Mouse (Mus musculus): ENCODE data around the gene Usp3. TPM values are rescaled to one million over a fixed set of nuclear protein-coding genes. Genes with fewer than 3 reads are reported as not detected.
A peak's percentile ranks its signal among the peaks of the same experiment; 100 is the strongest.

The Usp3 gene
- polyA plus RNA-seq, 1 experiment = 15.2 TPM

DNA sequence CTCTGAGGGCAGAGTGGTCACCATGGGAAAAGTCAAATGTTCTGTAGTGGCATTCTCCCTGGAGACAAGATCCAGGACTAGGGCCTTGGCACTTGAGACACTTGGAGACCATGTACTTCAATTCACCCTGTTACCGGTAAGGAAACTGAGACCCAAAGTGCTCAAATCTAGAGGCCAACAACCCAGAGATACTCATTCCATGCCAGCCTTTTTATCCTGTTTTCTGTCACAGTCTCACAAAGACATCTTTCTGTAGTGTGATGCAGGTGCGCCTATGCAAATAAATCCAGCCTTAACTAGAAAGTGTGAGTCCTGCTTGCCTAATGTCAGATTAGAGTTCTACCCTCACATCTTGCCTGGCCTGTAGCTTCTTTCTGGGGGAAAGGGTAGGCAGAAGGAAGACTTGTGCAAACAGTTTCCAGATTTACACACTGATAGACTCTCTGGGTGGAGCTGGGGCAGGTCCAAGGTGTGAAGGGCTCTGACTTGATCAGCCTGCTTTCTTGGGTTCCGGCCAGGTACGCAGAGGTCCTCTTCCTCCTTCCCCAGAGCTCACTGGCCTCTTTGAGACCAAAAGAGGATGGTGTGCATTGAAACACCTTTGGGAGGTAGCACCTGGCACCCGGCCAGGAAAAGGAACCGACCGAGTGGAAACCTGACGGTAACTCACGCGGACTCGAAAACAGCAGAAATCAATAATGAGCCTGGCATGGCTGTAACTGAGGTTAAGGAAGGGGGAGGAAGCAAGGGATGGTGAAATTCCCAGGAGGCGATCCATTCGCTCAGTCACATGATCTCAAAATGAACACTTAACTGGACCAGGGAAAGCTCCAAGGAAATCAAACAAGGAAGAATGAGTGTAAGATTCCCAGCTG, 13.2 kb upstream of the Usp3 start:
- TF ChIP-seq POLR2A (IDR thresholded peaks at IDR 0.05; ENCODE audit: low read depth, low read length) (no peak), CTCF (IDR thresholded peaks at IDR 0.05; ENCODE audit: extremely low read depth, insufficient read depth, insufficient read length, insufficient replicate concordance) (no peak)
- Histone ChIP-seq H3K27me3 (ENCODE audit: control insufficient read depth, insufficient read depth, low read length) (no peaks in the 10 kb centered on the region), H3K4me3 (ENCODE audit: extremely low read depth, insufficient read depth, insufficient read length) (no peak overlapping the region), H3K36me3 (ENCODE audit: control insufficient read depth, insufficient read depth, low read length) (no peaks in the 10 kb centered on the region), H3K27ac (ENCODE audit: insufficient read depth, low read length) (no peak overlapping the region), H3K4me1 (ENCODE audit: control insufficient read depth, insufficient read depth, insufficient read length) (no peaks in the 10 kb centered on the region)
- no peak for DNase-seq (ENCODE audit: low read depth in 1 of 2, low spot score in 2 of 2)
- WGBS = 82% methylated on average over 13 of the region's 13 CpGs

DNA sequence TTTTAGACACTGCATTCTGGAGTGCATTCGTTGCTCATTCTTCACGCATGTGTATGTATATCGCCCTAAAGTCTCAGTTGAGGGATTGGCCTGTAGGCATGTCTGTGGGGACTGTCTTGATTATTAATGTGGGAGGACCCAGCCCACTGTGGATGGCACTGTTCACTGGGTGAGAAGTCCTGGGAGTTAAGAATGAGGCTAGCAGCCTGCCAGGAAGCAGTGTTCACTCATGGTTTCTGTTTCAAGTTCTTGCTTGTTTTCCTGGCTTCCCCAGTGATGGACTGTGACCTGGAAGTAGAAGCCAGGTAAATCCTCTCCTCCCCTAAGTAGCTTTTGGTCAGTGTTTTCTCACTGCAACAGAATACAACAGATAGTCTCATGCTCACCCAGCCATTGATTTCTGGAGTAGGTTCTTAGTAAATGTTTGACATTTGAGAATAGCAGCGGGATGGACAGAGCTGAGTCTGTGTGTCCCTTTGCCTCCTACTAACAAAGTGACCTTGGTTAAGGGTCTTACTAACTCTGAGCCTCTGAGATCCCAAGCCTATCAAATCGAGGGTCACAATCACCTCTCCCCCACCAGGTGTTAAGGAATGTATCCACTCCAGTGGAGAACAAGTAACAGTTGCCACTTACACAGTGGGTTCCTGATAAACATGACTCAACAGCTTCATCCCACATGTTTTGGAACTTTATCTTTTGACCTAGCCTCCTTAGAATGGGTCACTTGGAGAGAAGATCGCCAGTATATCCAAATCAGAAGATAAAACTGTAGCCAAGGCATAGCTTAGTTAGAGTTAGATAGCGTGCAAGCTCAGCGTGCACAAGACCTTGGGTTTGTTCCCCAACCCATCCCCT, 11.6 kb upstream of the Usp3 start:
- DNase-seq (ENCODE audit: low read depth in 1 of 2, low spot score in 2 of 2) = no peak
- TF ChIP-seq POLR2A (IDR thresholded peaks at IDR 0.05; ENCODE audit: low read depth, low read length) (no peak), CTCF (IDR thresholded peaks at IDR 0.05; ENCODE audit: extremely low read depth, insufficient read depth, insufficient read length, insufficient replicate concordance) (no peak)
- Histone ChIP-seq H3K36me3 (ENCODE audit: control insufficient read depth, insufficient read depth, low read length) (no peaks in the 10 kb centered on the region), H3K27me3 (ENCODE audit: control insufficient read depth, insufficient read depth, low read length) (no peaks in the 10 kb centered on the region), H3K27ac (ENCODE audit: insufficient read depth, low read length) (no peak overlapping the region), H3K4me3 (ENCODE audit: extremely low read depth, insufficient read depth, insufficient read length) (no peak overlapping the region), H3K4me1 (ENCODE audit: control insufficient read depth, insufficient read depth, insufficient read length) (peaks cover 7% of the 10 kb centered on the region; the same call in 1 of the 2 replicates)
- WGBS = 84% methylated on average over 8 of the region's 8 CpGs

DNA sequence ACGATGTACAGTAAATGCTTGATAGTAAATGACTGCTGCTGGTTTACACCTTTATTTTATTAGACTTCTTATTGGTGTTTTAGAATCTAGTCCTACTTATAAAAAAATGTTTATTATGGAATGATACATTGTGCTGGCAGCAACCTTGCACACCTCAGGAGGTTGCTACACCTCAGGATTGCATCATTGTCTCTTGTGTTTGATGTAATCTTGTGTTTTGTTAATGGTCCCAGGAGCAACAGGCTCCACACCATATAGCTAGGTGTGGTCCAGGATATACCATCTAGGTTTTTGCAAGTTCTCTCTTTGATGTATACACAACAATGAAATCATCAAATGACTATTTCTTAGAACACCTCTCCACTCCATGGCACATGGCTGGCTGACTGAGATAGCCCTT, 11.0 kb upstream of the Usp3 start:
- WGBS = 88% methylated on average over 1 of the region's 1 CpGs
- DNase-seq (ENCODE audit: low read depth in 1 of 2, low spot score in 2 of 2) = no peak
- H3K27ac ChIP-seq (ENCODE audit: insufficient read depth, low read length) = no peak overlapping the region

DNA sequence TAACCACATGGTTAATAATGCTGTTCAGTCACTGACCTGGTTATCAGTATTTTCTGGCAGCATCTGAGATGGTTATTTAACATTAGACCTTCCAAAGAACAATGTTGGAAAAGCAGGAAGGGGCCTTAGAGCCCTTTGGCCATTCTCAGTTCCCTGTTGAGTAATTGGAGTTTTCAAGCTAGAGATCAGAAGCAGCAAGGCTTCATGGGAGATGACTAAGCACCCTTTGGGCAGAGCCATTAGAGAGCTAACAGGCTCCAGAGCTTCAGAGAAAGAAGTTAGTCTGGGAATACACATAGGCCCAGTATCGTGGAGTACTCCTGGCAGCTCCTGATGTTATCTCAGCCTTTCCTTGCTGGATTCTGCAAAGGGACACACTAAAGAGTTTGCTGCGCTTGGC, 8.1 kb upstream of the Usp3 start:
- TF ChIP-seq POLR2A (IDR thresholded peaks at IDR 0.05; ENCODE audit: low read depth, low read length) (no peak), CTCF (IDR thresholded peaks at IDR 0.05; ENCODE audit: extremely low read depth, insufficient read depth, insufficient read length, insufficient replicate concordance) (no peak)
- no peak overlapping the region for H3K4me3 ChIP-seq (ENCODE audit: extremely low read depth, insufficient read depth, insufficient read length)
- H3K4me1 ChIP-seq (ENCODE audit: control insufficient read depth, insufficient read depth, insufficient read length) = peaks cover 20% of the 10 kb centered on the region; the same call in 1 of the 2 replicates
- 92% methylated on average over 2 of the region's 2 CpGs for WGBS
- no peak overlapping the region for H3K27ac ChIP-seq (ENCODE audit: insufficient read depth, low read length)
- H3K36me3 ChIP-seq (ENCODE audit: control insufficient read depth, insufficient read depth, low read length) = no peaks in the 10 kb centered on the region
- DNase-seq (ENCODE audit: low read depth in 1 of 2, low spot score in 2 of 2) = no peak
- no peaks in the 10 kb centered on the region for H3K27me3 ChIP-seq (ENCODE audit: control insufficient read depth, insufficient read depth, low read length)

More for the DNA sequence above, 11.0 kb upstream of the Usp3 start:
- Histone ChIP-seq H3K4me3 (ENCODE audit: extremely low read depth, insufficient read depth, insufficient read length) (no peak overlapping the region), H3K27me3 (ENCODE audit: control insufficient read depth, insufficient read depth, low read length) (no peaks in the 10 kb centered on the region), H3K36me3 (ENCODE audit: control insufficient read depth, insufficient read depth, low read length) (no peaks in the 10 kb centered on the region), H3K4me1 (ENCODE audit: control insufficient read depth, insufficient read depth, insufficient read length) (peaks cover 10% of the 10 kb centered on the region; the same call in 1 of the 2 replicates)
- no peak for TF ChIP-seq POLR2A (IDR thresholded peaks at IDR 0.05; ENCODE audit: low read depth, low read length)
- TF ChIP-seq CTCF (IDR thresholded peaks at IDR 0.05; ENCODE audit: extremely low read depth, insufficient read depth, insufficient read length, insufficient replicate concordance) = no peak

DNA sequence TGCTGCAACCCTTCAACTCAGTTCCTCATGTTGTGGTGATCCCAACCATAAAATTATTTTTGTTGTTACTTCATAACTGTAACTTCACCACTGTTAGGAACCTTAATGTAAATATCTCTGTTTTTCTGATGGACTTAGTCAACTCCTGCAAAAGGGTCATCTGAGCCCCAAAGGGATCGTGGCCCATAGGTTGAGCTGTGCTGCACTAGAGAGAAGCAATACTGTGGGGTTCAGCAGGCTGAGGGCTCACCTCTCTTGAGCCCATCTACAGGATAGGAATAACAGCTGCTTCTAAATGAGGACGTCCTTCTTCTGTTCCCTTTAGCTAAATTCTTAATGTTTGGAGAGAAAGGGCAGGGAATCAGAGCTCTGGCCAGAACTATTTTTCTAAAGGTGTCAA, 7.6 kb upstream of the Usp3 start:
- 83% methylated on average over 2 of the region's 2 CpGs for WGBS
- Histone ChIP-seq H3K36me3 (ENCODE audit: control insufficient read depth, insufficient read depth, low read length) (no peaks in the 10 kb centered on the region), H3K4me1 (ENCODE audit: control insufficient read depth, insufficient read depth, insufficient read length) (peaks cover 20% of the 10 kb centered on the region; the same call in 1 of the 2 replicates), H3K27me3 (ENCODE audit: control insufficient read depth, insufficient read depth, low read length) (no peaks in the 10 kb centered on the region), H3K4me3 (ENCODE audit: extremely low read depth, insufficient read depth, insufficient read length) (no peak overlapping the region), H3K27ac (ENCODE audit: insufficient read depth, low read length) (no peak overlapping the region)
- no peak for DNase-seq (ENCODE audit: low read depth in 1 of 2, low spot score in 2 of 2)
- TF ChIP-seq POLR2A (IDR thresholded peaks at IDR 0.05; ENCODE audit: low read depth, low read length) (no peak), CTCF (IDR thresholded peaks at IDR 0.05; ENCODE audit: extremely low read depth, insufficient read depth, insufficient read length, insufficient replicate concordance) (no peak)

DNA sequence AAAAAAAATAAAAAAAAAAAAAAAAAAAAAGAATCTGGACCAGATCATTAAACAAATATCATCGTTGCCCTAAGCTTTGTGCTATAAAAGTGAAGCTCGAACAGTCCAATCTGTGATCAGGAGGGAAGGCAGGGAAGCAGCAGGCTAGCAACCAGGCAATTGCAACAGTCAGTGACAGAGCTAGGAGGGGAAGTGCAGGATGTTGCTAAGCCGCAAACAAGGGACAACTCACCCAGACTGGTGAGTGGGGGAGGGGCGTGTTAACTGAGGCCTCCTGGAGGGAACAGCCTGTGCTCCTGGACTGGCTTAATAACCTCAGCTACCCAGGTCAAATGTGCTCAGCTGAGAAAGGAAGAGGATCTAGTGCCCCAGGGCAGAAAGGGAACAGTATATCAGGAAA, 6.6 kb upstream of the Usp3 start:
- peak in 1 of 2 experiments; percentile 77 for DNase-seq (ENCODE audit: low read depth in 1 of 2, low spot score in 2 of 2)
- no peak overlapping the region for H3K4me3 ChIP-seq (ENCODE audit: extremely low read depth, insufficient read depth, insufficient read length)
- H3K27me3 ChIP-seq (ENCODE audit: control insufficient read depth, insufficient read depth, low read length) = no peaks in the 10 kb centered on the region
- no peaks in the 10 kb centered on the region for H3K36me3 ChIP-seq (ENCODE audit: control insufficient read depth, insufficient read depth, low read length)
- H3K4me1 ChIP-seq (ENCODE audit: control insufficient read depth, insufficient read depth, insufficient read length) = peaks cover 20% of the 10 kb centered on the region; the same call in 1 of the 2 replicates
- no peak for TF ChIP-seq POLR2A (IDR thresholded peaks at IDR 0.05; ENCODE audit: low read depth, low read length)
- H3K27ac ChIP-seq (ENCODE audit: insufficient read depth, low read length) = peak overlapping the region; percentile 31; the same call in 1 of the 2 replicates
- 8% methylated on average over 4 of the region's 4 CpGs for WGBS

All from spleen, adult 2 months (tissue).